Mouse (Mus musculus): Measurements from ENCODE around the gene Ndufs1. TPM values are rescaled to one million over a fixed set of nuclear protein-coding genes. Genes with fewer than 3 reads are reported as not detected.

Ndufs1 gene
- polyA plus RNA-seq (2012; fragmentation: generic; extraction: Trizol), result 10 to 100 TPM in 1 of 2 experiments, 1 to 10 TPM in 1; 3.1 to 23.1 TPM

GRCm38 (mm10) chr1:63176604-63177421, at the start of gene Ndufs1, which contains the start of gene Eef1b2:
Gene Ndufs1 (minus strand): TSS chr1:63176833.
Gene Eef1b2 (plus strand): TSS chr1:63176825.

GRCm38 (mm10) chr1:63214271-63214558, 37.6 kb upstream of the Ndufs1 start, which contains the start of gene Gpr1:
Gene Gpr1 (minus strand): TSS chr1:63214543.

GRCm38 (mm10) chr1:63114136-63114781, 62.4 kb downstream of the Ndufs1 start, which contains the start of gene Ino80d:
Gene Ino80d (minus strand): TSS chr1:63114667.

Other genes starting within 250 kb of the Ndufs1 start
- 1 to 10 TPM in 1 of 2 experiments, under 1 TPM in 1; 0.48 to 2.7 TPM for gene Ino80d, start 62.2 kb downstream of the Ndufs1 start, polyA plus RNA-seq (2012; fragmentation: generic; extraction: Trizol)
- gene Eef1b2, start within 50 bp of the Ndufs1 start, polyA plus RNA-seq (2012; fragmentation: generic; extraction: Trizol), result 1,000 to 10,000 TPM; 1,159 to 1,884 TPM
- gene Gpr1, start 37.7 kb upstream of the Ndufs1 start, polyA plus RNA-seq (2012; fragmentation: generic; extraction: Trizol), result not detected
- gene Zdbf2, start 96.4 kb upstream of the Ndufs1 start, polyA plus RNA-seq (2012; fragmentation: generic; extraction: Trizol), result not detected